15 mouse cellular contexts compared by ENCODE assay signal in genomic region chr4:85669735-85670134, GRCm38 (mm10).
"Had no signal": no experiment of that assay in that cellular context is flagged by ENCODE, and none has a peak within 500 bp of the region (broad histone marks: within the 10 kb centered on the region; RNA-seq: fewer than 3 reads in every experiment).

No protein-coding gene starts in this region.

- H3K9me3 ChIP-seq: intestine, embryonic 15.5 days; liver, embryonic 13.5 days; midbrain, embryonic 10.5 days; midbrain, embryonic 13.5 days had no signal

- H3K4me2 ChIP-seq: intestine, embryonic 15.5 days; liver, embryonic 13.5 days; midbrain, embryonic 13.5 days had no signal

- H3K36me3 ChIP-seq: intestine, embryonic 15.5 days; liver, embryonic 13.5 days; midbrain, embryonic 10.5 days; midbrain, embryonic 13.5 days had no signal

- H3K27ac ChIP-seq: intestine, embryonic 15.5 days; left cerebral cortex, adult 2 months; liver, embryonic 13.5 days; macrophage; midbrain, embryonic 10.5 days; midbrain, embryonic 13.5 days had no signal

- H3K4me1 ChIP-seq: intestine, embryonic 15.5 days; liver, embryonic 13.5 days; midbrain, embryonic 13.5 days had no signal

- H3K4me3 ChIP-seq: intestine, embryonic 15.5 days; left cerebral cortex, adult 2 months; liver, embryonic 13.5 days; midbrain, embryonic 10.5 days; midbrain, embryonic 13.5 days; myocyte had no signal

- H3K9ac ChIP-seq: intestine, embryonic 15.5 days; liver, embryonic 13.5 days; midbrain, embryonic 13.5 days had no signal

- H3K27me3 ChIP-seq: intestine, embryonic 15.5 days; liver, embryonic 13.5 days; midbrain, embryonic 13.5 days had no signal

- ATAC-seq: intestine, embryonic 15.5 days had no signal

- DNase-seq: kidney, adult 11 months; kidney, adult 8-10 months; kidney, postnatal 25 days; layer of hippocampus, postnatal 36 days; liver, embryonic 13.5 days; lung, adult 2 months; lung, postnatal 14 days; thymus, adult 18-20 months; thymus, postnatal 25 days had no signal
